Mouse (Mus musculus): ENCODE measurements around the gene Scgb1b3. TPM values are rescaled to one million over a fixed set of nuclear protein-coding genes. Genes with fewer than 3 reads are reported as not detected.

Scgb1b3 gene
- not detected for total RNA-seq (2021)

GRCm38 (mm10) chr7:31375292-31375691 is at the start of gene Scgb1b3:
Gene Scgb1b3, plus strand, starts transcription at chr7:31375592.
- DNase-seq = no peak

GRCm38 (mm10) chr7:31362022-31362560 is 13.3 kb upstream of the Scgb1b3 start, which contains the start of gene Scgb2b3:
Gene Scgb2b3, minus strand, starts transcription at chr7:31362072.
- DNase-seq = no peak

Other genes with a start within 250 kb of the Scgb1b3 start
- 10 to 100 TPM in 1 of 2 experiments, 1 to 10 TPM in 1; 8.2 to 10.4 TPM for gene Scn1b, start 248.6 kb upstream of the Scgb1b3 start, total RNA-seq (2021)
- gene Gramd1a, start 219.7 kb upstream of the Scgb1b3 start, total RNA-seq (2021) = 10 to 100 TPM; 32.9 to 36.0 TPM
- not detected for gene Scgb2b2, start 85.1 kb upstream of the Scgb1b3 start, total RNA-seq (2021)
- not detected for gene Scgb1b2, start 83.8 kb upstream of the Scgb1b3 start, total RNA-seq (2021)
- not detected for gene Scgb2b3, start 13.5 kb upstream of the Scgb1b3 start, total RNA-seq (2021)

All from heart, postnatal 4 days (tissue).